Mouse (Mus musculus): ENCODE measurements around the gene Sox6. TPM values are rescaled to one million over a fixed set of nuclear protein-coding genes. Genes with fewer than 3 reads are reported as not detected.

Sox6 gene
- total RNA-seq, 1 experiment from 2014 or later: 5.4 TPM

DNA sequence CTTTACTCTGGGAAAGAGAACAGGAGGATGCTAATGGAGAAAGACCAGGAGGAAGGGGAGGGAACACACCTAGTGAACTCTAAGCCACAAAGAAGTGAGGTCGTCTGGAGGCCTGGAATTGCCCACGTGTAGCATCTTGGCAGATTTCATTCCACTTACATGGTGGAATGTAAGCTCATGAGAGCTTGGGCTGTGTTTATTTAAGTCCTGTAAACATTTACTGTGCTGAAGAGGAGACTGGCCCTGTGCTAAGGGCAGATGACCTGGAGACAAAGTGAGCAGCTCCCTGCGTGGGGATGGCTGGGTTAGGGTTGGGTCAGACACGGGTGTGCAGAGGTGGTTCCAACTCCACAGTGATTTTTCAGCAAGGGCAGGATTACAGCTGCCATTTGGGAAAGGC is 576.3 kb downstream of the Sox6 start:
- ATAC-seq (replicated peaks; ENCODE audit: low read depth, poor library complexity, severe bottlenecking): no peak

DNA sequence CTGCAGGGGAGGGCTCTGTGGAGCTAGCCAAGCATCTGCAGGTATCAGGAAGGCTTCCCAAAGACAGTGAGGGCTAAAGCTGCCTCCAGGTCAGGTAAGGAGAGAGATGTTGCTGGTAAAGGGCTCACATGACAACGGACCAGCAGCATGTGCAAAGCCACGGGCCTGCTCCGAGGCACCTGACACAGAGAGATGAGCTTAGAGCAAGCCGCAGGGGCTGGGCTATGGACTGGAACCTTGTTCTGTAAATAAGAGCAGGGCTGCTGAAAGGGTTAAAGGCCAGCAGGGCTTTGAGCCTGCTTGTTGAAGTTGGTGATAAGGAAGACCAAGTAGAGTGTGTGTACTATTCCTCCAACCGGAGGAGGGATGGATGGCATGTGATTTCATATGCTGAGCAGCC is 583.6 kb downstream of the Sox6 start:
- ATAC-seq (replicated peaks; ENCODE audit: low read depth, poor library complexity, severe bottlenecking): no peak

DNA sequence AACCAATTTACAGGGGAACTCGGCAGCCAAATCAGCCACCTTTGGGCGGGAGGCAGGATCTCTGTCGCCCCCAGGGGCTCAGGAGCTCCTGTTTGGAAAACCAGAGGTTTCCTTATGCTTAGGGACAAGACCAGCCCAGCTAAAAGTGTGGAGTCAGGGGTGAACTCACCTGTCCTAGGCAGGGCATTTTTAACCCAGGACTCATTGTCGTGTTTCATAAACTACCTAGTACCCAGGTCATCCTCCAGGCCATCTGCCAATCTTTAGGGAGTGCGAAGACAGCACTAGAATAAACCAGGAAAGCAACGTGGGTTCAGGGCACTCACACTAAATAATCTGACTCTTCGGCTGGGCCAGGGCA is 584.9 kb downstream of the Sox6 start:
- ATAC-seq (replicated peaks; ENCODE audit: low read depth, poor library complexity, severe bottlenecking): no peak

DNA sequence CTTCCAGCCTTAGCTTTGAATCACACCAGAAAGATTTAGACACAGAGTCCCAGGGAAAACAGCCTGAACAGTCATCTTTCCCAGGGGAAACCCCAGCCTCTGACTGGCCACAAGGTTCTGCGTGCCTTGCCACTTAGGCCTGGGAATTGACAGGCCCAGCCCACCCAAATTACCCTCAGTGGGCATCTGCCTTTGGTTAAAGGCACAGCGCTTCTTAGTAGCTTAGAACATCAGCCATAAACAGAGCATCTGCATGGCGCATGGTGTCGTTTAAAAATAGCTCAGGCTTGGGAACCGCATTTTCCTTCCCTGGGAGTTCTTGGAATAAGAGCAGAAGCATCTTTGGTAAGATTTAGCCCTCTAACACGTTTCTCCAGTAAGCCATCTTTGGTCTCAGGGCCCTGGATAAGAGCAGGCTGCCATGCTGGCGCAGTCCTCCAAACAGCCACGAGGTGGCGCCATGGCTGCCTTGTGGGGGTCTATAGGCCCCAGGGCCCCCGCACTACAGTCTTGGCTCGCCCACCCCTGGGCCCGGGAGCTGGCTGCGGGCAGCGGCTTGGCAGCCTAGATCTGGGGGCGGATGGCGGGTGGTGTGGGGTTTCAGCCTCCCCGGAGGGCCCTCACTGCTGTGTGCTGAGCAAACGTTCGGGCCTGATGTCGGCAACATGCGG is 585.4 kb downstream of the Sox6 start:
- peak; percentile 85 for ATAC-seq (replicated peaks; ENCODE audit: low read depth, poor library complexity, severe bottlenecking)

DNA sequence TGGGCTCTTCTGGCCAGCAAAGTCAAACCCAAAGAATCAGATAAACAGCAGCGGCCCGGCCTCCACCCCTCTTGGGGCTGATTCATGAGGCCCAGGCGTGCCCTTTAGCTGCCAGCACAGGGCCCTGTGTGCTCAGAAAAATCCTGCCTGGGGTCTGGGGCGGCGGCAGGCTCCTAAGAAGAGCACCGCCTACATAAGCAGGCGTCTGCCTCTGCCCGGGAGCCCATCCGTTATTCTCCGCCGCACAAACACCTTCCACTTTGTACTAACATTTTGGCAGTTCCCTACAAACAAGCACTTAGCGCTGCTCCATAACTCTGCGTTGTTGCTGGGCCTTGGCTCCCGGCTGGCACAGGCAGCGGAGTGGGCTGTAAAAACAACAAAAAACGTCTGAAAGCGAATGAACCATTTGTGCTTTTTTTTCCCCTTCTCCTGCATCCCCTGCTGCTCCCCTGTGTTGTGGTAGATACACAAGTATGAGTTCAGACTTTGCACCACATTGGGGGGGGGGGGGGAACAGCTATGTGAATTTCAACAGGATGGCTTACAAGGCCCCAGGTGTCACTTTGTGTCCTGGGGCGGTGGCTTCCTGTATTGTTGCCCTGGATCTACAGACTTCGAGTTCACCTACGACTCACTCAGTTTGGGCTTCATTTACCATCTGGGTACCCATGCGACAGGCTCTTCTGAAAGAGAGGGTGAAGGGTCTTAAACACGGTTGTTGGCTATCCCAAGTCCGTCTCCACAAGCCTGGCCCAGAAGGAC is 588.0 kb downstream of the Sox6 start:
- ATAC-seq (replicated peaks; ENCODE audit: low read depth, poor library complexity, severe bottlenecking): no peak

DNA sequence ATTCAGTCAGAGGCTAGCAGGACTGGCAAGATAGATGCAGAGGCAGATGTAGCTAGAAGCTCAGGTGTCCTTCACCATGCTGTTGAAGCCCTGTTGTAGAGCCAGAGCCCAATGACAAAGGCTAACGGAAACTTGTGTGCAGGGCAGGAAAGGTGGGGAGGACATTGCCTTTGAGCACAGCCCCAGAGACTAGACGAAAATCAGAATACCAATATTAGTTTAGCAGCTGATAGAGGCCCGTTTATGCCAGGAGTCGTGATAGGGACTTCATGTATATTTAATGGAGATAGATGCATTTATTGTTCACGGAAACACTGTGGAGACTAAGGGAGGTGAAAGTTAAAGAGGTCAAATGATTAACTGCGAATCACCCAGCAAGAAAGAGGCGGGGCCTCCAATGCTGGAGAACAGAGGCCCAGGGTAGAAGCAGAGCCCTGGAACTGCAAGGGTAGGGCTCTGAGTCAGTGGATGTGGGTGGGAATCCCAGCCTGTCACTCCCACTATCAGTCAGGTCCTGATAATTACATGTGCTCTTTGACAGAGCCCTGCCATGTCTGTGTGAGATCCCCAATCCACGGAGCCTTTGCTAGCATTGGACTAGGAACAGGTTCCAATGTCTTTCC is 590.1 kb downstream of the Sox6 start:
- ATAC-seq (replicated peaks; ENCODE audit: low read depth, poor library complexity, severe bottlenecking): no peak

DNA sequence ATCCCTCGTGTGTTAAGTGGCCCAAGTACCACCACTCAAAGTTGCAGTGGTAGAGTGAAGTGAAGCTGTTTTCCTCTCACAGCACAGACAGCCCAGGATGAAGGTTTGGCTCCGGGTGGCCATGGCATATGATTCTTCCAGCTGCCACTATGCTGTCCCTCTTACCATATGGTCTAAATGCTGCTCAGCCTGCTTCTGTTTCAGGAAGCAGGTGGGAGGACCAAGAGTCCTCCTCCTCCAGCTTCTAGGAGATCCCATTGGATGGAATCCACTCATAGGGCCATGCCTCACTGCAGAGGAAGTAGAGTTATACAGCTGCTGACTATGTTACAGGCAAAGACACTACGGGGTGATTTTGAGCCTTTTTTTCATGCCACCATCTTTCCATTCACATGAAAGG is 591.5 kb downstream of the Sox6 start:
- no peak for ATAC-seq (replicated peaks; ENCODE audit: low read depth, poor library complexity, severe bottlenecking)

DNA sequence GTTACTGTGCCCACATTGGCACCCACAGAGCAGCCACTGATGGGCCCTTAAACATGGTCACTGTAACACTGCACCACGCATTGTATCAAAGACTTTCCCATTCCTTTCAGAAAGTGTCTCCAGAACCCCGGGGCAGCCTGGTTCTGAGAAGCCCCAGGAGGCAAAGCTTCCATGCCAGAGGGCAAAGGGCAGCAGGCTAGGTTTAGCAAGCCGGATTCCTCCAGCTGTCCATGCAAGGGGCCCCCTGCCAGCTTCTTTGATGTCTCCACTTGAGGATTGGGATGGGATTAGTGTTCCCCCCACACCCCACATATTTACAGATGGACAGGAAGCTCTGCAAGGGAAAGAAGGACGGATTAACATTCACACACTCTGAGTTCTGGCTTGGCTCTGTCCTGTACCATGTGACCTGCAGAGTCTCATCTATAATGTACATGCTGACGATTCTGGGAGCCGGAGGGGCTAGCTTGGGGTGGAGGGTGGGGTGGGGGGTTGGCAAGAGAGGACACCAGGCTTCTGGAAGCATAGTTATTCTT is 592.0 kb downstream of the Sox6 start:
- ATAC-seq (replicated peaks; ENCODE audit: low read depth, poor library complexity, severe bottlenecking): no peak

DNA sequence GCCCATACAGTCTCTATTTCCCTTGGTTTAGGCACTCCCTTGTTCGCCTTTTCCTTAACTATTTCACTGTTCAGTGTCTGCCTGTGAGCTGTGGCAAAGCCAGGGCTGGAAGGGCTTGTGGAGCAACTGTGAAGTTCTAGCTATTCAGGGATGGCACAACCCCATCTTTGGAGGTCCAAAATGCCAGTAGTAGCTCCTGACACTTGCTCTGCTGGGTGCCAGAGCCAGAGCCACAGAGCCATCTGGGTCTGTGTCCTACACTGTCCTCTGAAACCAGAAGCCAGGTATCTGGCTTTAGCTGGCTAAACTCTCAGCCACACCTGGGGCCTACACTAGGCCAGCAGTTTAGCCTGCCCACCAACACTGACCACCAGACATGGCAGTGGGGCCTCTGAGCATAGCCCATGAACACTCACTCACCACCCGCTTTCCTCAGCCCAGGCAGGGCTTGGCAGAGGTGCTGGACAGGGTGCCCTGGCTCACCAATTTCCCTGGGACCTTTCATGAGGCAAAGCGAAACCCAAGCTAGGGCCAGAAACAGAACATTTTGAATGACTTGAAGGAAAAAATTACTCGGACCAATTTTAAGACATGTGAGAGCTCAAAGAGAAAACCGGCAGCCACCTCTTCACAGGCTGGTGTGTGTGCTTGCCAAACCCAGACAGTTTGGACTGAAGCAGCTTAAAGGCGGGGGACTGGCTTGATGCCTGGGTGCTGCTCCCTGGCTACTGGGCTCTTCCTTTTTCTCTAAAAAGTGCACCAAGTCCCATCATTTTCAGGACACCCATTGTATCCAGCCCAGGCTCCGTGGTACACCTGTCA is 612.2 kb downstream of the Sox6 start:
- ATAC-seq (replicated peaks; ENCODE audit: low read depth, poor library complexity, severe bottlenecking): no peak

DNA sequence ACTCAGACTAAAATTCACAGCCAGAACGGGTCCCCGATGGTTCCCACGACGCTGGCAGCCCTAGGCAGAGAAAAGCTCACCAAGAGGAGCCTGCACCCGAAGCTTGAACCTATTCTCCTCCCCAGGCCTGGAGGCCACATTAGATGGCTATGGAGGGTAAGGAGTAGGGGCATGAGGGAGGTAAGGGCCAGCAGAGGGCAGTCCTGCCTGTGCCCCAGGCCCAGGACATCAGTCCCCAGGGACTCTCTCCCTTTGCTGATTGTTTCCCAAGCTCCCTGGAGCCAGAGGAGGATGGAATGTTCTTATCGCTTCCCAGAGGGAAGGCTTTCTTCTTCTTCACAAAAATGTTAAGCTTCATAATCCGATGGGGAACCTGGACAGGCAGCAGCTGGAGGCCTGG is 615.8 kb downstream of the Sox6 start:
- ATAC-seq (replicated peaks; ENCODE audit: low read depth, poor library complexity, severe bottlenecking): no peak

DNA sequence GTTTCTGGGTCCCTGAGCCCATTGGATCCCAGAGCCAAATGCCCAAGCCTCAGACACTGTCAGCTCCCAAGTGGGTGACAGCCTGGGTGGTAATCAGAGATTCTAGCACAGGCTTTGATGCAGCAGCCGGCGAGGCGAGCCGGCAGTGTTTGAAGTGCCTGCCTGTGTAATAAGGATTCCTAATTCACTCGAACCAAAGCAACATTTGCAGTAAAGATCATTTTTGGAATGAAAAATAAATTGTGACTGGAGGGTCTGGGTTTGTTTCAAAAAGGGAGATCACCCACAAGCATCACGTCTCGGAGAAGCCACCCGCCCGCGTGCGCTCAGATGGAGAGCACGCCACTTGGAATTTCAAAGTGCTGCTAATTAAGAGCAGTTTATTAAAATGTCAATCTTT is 617.6 kb downstream of the Sox6 start:
- ATAC-seq (replicated peaks; ENCODE audit: low read depth, poor library complexity, severe bottlenecking): no peak

Other genes starting within 250 kb of the Sox6 start
- gene 1110004F10Rik, start 601 bp upstream of the Sox6 start, total RNA-seq (2017): 333 and 362 TPM in 2 replicates
- gene Gm4353, start 45.8 kb upstream of the Sox6 start, total RNA-seq (2017): 3.6 and 7.0 TPM in 2 replicates